Mouse (Mus musculus) neural tube, embryonic 10.5 days (tissue): ENCODE data around the gene Coro2a.
A peak's percentile ranks its signal among the peaks of the same experiment; 100 is the strongest.
"Not testable (repeated sequence)": the region's sequence is repeated elsewhere in the genome, so short reads cannot be mapped to it uniquely, and the experiment has no call there.

Source experiments
- DNase-seq: peaks from one replicate; pipeline ENCODE4 v3.0.0-alpha.2; 2017; ENCODE audit warnings: low spot score; ENCODE audit errors: extremely low spot score

Coro2a gene

GRCm38 (mm10) chr4:46614641-46615040 lies 12.6 kb upstream of the Coro2a start:
- DNase-seq = no peak

DNA sequence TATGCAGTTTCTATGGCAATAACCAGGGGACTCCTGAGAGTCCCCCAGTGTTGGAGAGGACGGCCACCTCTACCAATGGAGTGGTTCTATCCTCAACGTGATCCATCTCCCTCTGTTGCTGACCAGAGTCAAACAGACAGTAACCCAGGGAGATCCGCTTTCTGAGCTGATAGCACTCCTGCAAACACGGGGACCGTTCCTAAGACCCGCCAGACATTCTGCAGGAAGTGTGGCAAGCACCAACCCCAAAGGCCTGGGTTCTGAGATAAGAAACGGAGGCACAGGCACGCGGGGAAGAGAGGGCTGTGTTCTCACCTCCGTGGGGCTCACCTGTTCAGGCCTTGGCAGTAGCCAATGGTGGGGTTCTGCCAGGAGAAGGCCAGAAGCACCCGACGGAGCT lies 11.6 kb upstream of the Coro2a start:
- DNase-seq = no peak

- DNase-seq = peak; percentile 90
Observed at GRCm38 (mm10) chr4:46611181-46611580, 9.2 kb upstream of the Coro2a start.

DNA sequence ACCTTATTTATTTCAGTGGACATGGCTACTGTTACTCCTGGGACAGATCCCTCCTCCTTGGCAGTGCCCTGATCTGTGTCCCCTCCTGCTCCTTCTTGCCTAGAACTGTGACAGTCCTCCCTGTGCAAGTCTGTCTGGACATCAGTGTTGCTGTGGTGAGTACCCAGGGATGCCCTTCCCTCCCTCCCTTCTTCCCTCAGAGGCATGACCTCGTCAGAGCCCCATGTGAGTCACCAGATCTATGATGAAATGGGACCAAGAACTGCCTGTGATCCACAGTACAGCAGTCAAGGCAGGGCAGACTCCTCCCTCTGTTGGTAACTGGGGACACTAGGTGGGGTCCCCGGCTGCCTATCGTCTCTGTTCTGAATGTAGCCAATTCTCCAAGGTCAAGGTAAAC lies 5.6 kb upstream of the Coro2a start:
- no peak for DNase-seq

DNA sequence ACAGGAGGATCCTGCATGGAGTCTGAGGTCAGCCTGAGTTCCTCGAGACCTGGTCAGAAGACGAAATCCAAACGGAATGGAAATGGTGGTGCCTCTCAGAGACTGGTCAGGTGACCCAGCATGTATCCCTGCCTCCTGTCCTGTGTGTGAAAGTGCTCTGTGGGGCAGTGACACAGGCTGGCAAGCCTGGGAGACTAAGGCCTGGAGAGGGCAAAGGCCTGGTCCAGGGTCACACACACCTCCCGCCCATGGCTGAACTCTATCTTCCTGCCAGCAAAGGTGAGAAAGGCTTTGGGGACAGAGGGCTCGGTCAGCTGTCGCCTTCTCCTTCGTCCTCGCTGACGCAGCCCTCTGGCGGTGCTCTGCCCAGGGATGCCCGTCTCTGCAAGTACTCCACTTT lies 3.4 kb upstream of the Coro2a start:
- DNase-seq = no peak

DNA sequence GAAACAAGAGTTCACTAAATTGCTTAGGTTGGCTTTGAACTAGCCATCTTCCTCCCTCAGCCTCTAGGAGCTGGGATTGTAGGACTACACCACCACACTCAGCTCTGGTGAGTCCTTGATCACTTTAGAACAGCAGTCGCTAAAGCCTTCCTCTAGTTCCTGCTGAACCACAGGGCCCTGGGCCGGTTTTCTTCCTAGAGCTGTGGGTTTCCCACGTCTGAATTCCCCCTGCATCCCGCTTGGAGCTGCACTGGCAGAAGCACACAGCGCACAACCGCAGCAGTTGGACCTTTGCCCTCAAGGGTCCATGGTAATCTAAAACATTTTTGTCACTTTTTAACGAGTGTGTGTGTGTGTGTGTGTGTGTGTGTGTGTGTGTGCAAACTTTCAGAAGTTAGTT lies 702 bp upstream of the Coro2a start:
- DNase-seq = no peak

DNA sequence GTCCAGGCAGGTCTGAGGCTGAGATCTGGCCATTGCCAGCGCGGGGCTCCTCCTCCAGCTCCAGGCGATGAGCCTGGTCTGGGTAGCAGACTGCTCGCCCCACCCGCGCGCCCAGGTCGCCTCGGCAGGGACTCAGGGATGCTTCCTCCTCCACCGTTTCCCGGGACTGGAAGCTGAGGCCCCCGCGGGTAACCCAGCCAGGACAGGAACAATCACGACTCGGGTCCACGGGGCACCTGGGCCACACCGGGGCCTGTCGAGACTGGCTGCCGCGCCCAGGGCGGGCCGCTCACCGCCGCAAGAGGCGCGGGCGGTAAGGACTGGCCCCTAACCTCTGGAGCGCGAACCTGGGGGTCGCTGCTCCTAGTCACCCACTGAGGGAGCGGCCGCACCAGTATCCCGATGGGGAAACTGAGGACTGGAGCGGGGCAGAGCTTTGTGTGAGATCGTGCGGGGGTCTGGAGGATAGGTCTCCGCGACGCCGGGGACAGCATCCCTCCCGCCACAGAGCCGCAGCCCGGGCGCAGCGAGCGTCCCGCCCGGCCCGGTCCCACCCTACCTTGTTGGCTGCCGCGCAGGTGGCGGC lies 651 bp downstream of the Coro2a start:
- DNase-seq = peak; percentile 61

- DNase-seq = no peak
Observed at GRCm38 (mm10) chr4:46600473-46601257, 1.3 kb downstream of the Coro2a start.

DNA sequence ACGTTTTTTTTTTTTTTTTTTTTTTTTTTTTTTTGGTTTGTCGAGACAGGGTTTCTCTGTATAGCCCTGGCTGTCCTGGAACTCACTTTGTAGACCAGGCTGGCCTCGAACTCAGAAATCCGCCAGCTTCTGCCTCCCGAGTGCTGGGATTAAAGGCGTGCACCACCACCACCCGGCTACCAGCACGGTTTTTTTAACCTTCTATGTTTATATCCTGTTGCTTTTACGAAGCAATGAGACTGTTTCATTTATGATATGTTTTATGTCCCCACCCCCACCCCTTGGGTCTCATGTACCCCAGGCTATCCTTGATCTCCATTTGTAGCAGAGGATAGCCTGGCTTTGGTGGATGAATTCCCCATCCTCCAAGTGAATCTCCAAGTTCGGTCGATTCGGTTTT lies 2.4 kb downstream of the Coro2a start:
- DNase-seq = not testable (repeated sequence)

- no peak for DNase-seq
Observed at GRCm38 (mm10) chr4:46598981-46599380, 3.0 kb downstream of the Coro2a start.

- no peak for DNase-seq
Observed at GRCm38 (mm10) chr4:46598111-46598510, 3.9 kb downstream of the Coro2a start.

DNA sequence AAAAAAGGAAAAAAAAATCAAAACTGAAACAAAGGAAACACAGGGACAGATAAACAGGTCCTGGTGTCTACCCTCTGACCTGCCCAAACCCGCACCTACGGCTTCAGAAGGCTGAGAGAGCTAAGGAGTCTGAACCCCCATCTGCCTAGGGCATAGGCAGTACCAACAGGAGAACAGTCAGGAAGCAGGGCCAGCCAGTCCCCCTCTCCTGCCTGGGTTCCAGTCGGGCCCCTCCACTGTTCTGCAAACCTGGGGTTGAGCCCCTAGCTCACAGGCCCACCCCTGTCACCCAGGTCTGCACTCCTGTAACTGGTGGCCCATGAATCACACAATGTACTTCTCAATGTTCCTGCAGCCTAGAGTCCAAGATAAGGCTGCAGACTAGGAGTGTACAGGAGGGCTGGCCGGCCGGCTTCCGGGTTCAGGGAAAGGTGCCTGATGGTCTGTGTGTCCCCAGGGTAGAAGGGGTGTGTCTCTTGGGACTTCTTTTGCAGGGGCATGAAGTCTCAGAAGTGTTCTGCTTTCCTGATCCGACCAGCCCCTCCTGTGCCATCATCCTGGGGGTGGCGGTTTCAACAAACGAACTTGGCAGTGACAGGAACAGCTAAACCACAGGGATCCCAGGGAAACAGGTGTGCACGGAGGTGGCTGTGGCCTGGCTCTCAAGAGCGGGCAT lies 4.6 kb downstream of the Coro2a start:
- no peak for DNase-seq

DNA sequence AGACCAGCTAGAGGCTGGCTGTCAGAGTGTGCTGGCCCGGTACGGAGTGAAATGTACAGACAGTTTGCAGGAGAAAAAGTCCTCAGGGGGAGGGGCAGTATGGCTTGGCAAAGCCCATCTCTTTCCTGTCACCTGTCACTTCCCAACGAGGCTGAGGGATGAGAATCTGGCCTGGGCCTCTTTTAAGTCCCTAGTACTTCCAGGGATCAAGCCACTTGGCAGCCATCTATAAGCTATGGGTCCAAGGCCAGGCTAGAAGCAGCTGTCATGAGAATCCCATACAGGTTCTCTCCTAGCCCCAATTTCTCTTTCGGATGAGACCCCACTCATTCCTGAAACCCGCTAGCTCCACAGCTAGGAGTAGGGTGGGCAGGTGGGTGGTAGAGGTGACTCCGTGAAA lies 5.6 kb downstream of the Coro2a start:
- DNase-seq = no peak

DNA sequence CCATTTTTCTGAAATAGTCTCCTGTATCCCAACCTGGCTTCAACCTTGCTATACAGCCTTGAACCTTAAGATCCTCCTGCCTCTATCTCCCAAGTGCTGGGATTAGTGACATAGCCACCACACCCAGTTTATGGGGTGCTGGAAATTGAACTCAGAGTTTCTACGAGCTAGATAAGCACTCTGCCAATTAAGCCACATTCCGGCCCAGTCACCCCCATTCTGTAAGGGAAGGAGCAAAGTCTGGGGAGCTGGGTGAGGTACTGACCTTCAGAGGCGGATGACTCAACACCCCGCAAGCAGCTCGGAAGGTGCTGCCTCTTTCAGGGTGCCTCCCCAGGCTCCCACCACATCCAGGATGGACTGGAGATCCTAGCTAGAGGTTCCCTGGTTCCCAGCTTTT lies 7.9 kb downstream of the Coro2a start:
- no peak for DNase-seq

- DNase-seq = no peak
Observed at GRCm38 (mm10) chr4:46593472-46593871, 8.5 kb downstream of the Coro2a start.

DNA sequence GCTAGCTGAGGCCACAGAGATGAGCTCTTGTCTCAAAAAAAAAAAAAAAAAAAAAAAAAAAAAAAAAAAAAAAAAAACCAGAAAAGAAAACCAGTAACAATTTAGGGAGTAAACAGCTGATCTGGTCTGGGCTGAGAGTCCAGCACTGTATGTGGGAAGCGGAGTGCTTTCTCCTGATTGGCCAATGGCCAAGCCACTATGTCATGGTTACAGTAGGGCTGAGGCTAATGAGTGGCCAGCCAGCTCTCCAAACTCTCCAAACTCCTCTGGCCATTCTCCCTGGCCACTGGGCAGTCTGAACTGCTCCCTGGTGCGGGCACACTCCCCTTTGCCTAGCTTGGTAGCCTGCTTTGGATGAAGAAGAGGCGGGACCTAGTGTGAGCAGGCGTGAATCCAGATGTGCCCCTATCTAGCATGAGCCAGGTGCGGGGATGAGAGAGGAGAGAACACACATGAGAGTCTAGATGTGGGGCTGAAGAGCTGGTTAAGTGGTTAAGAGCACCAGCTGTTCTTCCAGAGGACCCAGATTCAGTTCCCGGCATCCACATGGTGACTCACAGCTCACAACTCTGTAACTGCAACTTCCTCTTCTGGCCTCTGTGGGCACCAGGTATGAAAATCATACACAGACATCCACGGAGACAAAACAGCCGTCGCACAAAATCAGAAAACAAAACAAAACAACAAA lies 10.0 kb downstream of the Coro2a start:
- no peak for DNase-seq

GRCm38 (mm10) chr4:46590810-46591209 lies 11.2 kb downstream of the Coro2a start:
- DNase-seq = no peak

DNA sequence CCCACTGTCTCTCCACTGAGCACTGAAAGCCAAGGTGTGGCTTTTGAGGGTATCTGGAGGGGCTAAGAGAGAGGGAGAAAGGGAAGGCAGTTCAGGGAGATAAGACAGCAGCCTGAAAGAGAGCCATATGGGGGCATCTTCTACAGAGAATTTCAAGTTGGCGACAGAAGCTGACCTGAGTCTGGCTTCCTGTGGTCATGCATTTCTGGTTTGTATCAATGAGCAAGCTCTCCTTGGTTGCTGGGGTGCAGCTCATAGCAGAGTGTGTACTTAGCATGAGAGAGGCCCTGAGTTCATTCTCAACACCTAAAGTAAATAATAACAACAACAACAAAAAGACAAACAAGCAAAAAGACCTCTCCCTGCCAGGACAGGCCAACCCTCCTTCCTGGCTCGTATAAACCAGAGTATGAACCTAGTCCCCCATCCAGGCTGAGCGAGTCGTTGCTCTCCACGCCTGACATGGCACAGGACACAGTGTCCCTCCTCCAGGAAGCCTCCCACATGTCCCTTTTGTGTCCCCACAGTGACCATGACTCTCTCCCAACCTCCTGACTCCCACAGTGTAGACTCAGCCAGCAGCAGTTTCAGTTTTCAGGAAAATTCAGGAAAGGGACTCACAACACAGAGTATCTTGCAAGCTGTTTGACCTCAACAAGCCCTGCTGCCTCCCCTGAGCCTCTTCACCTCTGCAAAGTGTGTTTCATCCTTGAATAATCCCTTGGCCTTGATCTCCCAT lies 11.9 kb downstream of the Coro2a start:
- no peak for DNase-seq

GRCm38 (mm10) chr4:46589151-46589550 lies 12.9 kb downstream of the Coro2a start:
- no peak for DNase-seq

DNA sequence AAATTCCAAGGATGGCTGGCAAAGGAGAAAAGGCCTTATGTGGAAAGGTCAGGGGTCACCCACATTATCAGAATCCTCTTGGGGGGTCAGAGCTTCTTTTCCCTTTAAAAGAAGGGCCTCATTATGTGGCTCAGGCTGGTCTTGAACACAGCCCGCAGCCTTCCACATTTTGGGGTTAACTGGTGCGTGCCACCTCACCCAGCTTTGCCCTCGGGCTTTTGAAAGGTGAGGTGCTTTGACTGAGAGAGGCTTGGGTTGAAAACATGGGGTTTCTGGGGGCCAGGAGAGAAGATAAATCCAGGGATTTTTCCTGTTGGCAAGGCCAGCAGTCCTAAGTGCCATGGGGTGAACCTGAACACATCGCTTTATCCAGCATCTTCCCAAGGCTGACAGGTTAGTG lies 15.5 kb downstream of the Coro2a start:
- DNase-seq = no peak

DNA sequence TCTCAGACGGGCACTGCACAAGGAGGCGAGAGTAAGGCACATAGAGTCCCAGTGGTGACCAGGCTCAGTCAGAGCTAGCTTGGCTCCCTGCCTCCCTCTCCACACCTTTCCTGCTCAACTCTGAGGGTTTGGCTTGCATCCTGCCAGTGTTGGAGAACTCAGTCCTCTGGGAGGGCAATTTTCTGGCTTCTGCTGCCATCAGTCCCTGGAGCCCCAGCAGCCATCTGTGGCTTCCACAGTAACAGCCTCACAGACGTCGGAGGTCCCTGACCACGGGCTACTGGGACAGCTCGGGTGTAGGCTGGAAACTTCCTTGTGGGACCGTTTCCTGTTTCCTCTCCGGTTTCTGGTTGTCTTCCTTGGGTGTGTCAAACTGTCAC lies 16.2 kb downstream of the Coro2a start:
- no peak for DNase-seq
